Mouse (Mus musculus) hindbrain, embryonic 10.5 days (tissue): ENCODE measurements around the gene Ncoa5. TPM values are rescaled to one million over a fixed set of nuclear protein-coding genes. Genes with fewer than 3 reads are reported as not detected.

Experiments
- DNase-seq: peaks from one replicate; pipeline ENCODE4 v3.0.0-alpha.2; 2017; ENCODE audit warnings: low spot score
- H3K27ac ChIP-seq: fragments of 300-500 bp; sonication (generic); 2 replicates; pipeline ENCODE4 v1.5.1; 2016; ENCODE audit warnings: mild to moderate bottlenecking, moderate library complexity
- H3K27me3 ChIP-seq: fragments of 300-500 bp; sonication (generic); 2 replicates; pipeline ENCODE4 v1.6.1; 2016; ENCODE audit warnings: mild to moderate bottlenecking; ENCODE audit not compliant: poor library complexity, insufficient read depth, severe bottlenecking
- H3K36me3 ChIP-seq: fragments of 300-500 bp; sonication (generic); 2 replicates; pipeline ENCODE4 v1.6.1; 2016; ENCODE audit warnings: mild to moderate bottlenecking, moderate library complexity
- H3K4me1 ChIP-seq: fragments of 300-500 bp; sonication (generic); replicated peaks from 2 replicates; pipeline ENCODE4 v1.6.1; 2016; ENCODE audit warnings: mild to moderate bottlenecking
- H3K4me3 ChIP-seq: fragments of 300-500 bp; sonication (generic); 2 replicates; pipeline ENCODE4 v1.5.1; 2016; ENCODE audit warnings: mild to moderate bottlenecking, moderate library complexity
- H3K9me3 ChIP-seq: fragments of 300-500 bp; sonication (generic); 2 replicates; pipeline ENCODE4 v1.6.1; 2016; ENCODE audit warnings: mild to moderate bottlenecking, moderate library complexity
- WGBS: fragments of 180-500 bp; shearing (Covaris S2); methylation state at CpG from one replicate; pipeline ENCODE4 v1.1.7; 2016; 5-methylcytosine and 5-hydroxymethylcytosine counted together
- polyA plus RNA-seq: library from polyadenylated mRNA; unstranded; fragments of >200 nt; fragmentation: Nextera tagmentation; extraction: Ambion mirVana; gene quantifications from 2 replicates; pipeline ENCODE4 v1.2.1, GENCODE M21; 2016

Ncoa5 gene
- polyA plus RNA-seq = 101 and 102 TPM in 2 replicates

DNA sequence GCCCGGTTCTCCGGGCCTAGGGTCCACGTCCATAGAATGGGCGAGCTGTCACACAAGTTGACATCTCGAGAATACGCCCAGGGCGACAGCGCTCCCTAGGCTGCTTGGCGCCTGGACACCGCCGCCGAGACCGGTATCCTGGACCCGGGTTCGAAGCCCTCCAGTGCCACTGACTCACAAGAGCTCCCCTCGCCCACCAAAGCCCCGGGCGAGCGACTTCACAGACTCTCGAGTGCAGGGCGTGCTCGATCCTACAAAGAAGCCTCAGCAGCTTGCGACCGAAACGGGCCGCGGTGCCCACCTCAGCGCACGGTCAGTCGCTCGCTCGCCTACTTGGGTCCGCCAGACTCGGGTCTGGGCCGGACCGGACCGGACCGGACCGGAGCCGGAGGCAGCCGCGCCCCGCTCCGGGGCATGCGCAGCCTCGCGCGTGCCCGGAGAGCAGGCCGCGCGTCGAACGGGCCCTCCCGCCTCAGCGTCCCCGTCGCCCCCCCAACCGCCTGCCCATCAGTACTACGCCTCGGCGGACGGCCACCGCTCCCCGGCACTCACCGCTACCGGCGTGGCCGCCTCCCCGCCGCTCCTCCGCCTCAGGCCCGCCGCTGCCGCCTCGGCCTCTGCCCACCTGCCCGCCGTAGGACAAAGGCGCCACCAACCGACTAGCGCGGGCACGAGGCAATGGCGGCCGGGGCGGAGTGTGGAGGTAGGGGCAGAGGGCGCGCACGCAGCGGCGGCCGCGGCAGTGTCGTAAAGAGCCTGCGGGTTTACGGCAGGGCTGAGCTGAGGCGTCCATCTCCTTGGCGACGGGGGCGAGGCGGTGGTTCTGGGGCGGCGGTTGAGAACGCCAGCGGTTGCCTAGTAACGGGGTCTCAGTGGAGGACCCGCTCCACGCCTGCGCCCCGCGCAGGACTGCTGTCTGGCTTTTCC, at the start of gene Ncoa5:
TSS of gene Ncoa5 (minus strand) at position 737 of the 927 bp plus-strand sequence.
- H3K27ac ChIP-seq = peak within 1 kb of the TSS; percentile 98
- no peaks in the 10 kb centered on the region for H3K27me3 ChIP-seq
- H3K4me1 ChIP-seq = peaks cover 42% of the 10 kb centered on the region
- DNase-seq = peak; percentile 99
- H3K9me3 ChIP-seq = no peaks in the 10 kb centered on the region
- peaks cover 10% of the 10 kb centered on the region; the same call in 1 of the 2 replicates for H3K36me3 ChIP-seq
- peak within 1 kb of the TSS; percentile 92 for H3K4me3 ChIP-seq
- WGBS = under 1% methylated on average over 111 of the region's 111 CpGs

DNA sequence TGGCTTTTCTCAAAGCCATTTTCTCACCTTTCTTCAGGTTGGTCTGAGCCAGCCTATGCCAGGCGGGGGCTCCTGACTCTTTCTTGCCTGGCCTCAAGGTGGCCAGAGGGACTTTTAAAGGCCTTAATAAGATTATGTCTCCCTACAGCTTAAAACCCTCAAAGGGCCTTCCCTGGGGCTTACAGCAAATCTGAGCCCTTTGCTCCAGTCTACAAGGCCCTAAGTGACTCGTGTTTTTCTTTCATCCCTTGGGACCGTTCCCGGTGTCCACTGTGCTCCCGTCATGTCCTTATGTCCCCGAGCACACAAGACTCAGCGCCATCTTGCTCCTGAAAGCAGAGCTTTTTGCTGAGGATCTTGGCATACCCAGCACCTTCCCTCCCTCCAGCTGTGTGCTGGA, 46.6 kb upstream of the Ncoa5 start:
- peaks cover 69% of the 10 kb centered on the region for H3K27me3 ChIP-seq
- H3K4me1 ChIP-seq = peaks cover 41% of the 10 kb centered on the region
- H3K27ac ChIP-seq = no peak overlapping the region
- H3K9me3 ChIP-seq = no peaks in the 10 kb centered on the region
- WGBS = 27% methylated on average over 7 of the region's 7 CpGs
- no peaks in the 10 kb centered on the region for H3K36me3 ChIP-seq
- H3K4me3 ChIP-seq = no peak overlapping the region
- no peak for DNase-seq

DNA sequence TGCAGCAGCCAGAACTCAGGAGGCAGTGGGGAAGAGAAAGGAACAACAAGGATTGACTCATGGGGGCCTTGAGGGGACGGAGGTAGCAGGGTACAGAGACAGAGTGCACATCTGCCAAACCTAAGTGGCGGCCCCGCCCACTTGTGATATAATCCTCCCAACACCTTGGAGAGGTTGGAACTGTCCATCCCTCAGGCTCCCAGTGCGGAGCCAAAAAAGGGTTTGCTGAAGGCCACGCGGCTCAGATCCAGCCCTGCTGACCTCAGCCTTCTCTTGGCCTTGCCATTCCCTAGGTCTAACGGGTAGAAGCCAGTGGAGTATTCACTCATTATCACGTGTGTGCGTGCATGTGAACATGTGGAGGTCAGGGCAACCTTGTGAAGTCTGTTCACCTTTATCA, 46.0 kb upstream of the Ncoa5 start:
- 29% methylated on average over 9 of the region's 9 CpGs for WGBS
- Histone ChIP-seq H3K36me3 (no peaks in the 10 kb centered on the region), H3K4me3 (no peak overlapping the region), H3K27ac (no peak overlapping the region), H3K27me3 (peaks cover 71% of the 10 kb centered on the region), H3K4me1 (peaks cover 47% of the 10 kb centered on the region), H3K9me3 (no peaks in the 10 kb centered on the region)
- no peak for DNase-seq

GRCm38 (mm10) chr2:165078605-165079004, 43.9 kb upstream of the Ncoa5 start:
- H3K36me3 ChIP-seq = no peaks in the 10 kb centered on the region
- peaks cover 79% of the 10 kb centered on the region for H3K27me3 ChIP-seq
- WGBS = 33% methylated on average over 10 of the region's 10 CpGs
- peak overlapping the region; percentile 41; the same call in 1 of the 2 replicates for H3K27ac ChIP-seq
- no peak overlapping the region for H3K4me3 ChIP-seq
- no peaks in the 10 kb centered on the region for H3K9me3 ChIP-seq
- DNase-seq = peak; percentile 37
- H3K4me1 ChIP-seq = peaks cover 46% of the 10 kb centered on the region

GRCm38 (mm10) chr2:165078045-165078444, 43.4 kb upstream of the Ncoa5 start:
- peaks cover 85% of the 10 kb centered on the region for H3K27me3 ChIP-seq
- H3K27ac ChIP-seq = peak overlapping the region; percentile 41; the same call in 1 of the 2 replicates
- DNase-seq = no peak
- peaks cover 49% of the 10 kb centered on the region for H3K4me1 ChIP-seq
- no peak overlapping the region for H3K4me3 ChIP-seq
- no peaks in the 10 kb centered on the region for H3K9me3 ChIP-seq
- WGBS = 73% methylated on average over 8 of the region's 8 CpGs
- H3K36me3 ChIP-seq = no peaks in the 10 kb centered on the region

DNA sequence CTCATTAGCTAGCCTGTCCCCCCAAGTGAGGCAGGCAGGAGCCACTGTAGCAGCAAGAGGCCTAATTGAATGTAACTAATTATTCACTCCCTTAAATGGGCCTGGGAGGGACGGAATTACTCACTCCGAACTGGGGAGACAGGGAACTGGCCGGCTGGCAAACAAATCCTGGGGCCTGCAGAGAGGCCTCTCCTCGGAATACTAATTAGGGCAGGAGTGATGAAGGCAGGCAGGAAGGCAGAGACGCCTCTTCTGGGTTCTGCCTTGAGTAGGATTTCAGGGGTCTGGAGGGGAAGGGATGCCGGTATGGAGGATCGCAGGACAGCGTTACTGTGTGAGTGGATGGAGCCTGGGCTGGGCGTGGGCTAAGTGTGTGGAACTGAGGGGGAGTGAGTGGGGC, 42.4 kb upstream of the Ncoa5 start:
- Histone ChIP-seq H3K27ac (peak overlapping the region; percentile 51), H3K4me1 (peaks cover 50% of the 10 kb centered on the region), H3K4me3 (peak overlapping the region; percentile 1), H3K36me3 (no peaks in the 10 kb centered on the region), H3K9me3 (no peaks in the 10 kb centered on the region), H3K27me3 (peaks cover 91% of the 10 kb centered on the region)
- WGBS = 4% methylated on average over 9 of the region's 9 CpGs
- peak; percentile 25 for DNase-seq

GRCm38 (mm10) chr2:165074937-165075336, 40.3 kb upstream of the Ncoa5 start:
- peak; percentile 84 for DNase-seq
- no peaks in the 10 kb centered on the region for H3K36me3 ChIP-seq
- no peak overlapping the region for H3K4me3 ChIP-seq
- H3K4me1 ChIP-seq = peaks cover 54% of the 10 kb centered on the region
- H3K27me3 ChIP-seq = peaks cover 90% of the 10 kb centered on the region
- no peaks in the 10 kb centered on the region for H3K9me3 ChIP-seq
- no peak overlapping the region for H3K27ac ChIP-seq
- 38% methylated on average over 2 of the region's 2 CpGs for WGBS

- Histone ChIP-seq H3K4me1 (peaks cover 55% of the 10 kb centered on the region), H3K36me3 (no peaks in the 10 kb centered on the region), H3K27me3 (peaks cover 89% of the 10 kb centered on the region), H3K4me3 (no peak overlapping the region), H3K27ac (no peak overlapping the region), H3K9me3 (no peaks in the 10 kb centered on the region)
- no peak for DNase-seq
- WGBS = 52% methylated on average over 11 of the region's 11 CpGs
Measured at GRCm38 (mm10) chr2:165074081-165074884, 39.6 kb upstream of the Ncoa5 start.

DNA sequence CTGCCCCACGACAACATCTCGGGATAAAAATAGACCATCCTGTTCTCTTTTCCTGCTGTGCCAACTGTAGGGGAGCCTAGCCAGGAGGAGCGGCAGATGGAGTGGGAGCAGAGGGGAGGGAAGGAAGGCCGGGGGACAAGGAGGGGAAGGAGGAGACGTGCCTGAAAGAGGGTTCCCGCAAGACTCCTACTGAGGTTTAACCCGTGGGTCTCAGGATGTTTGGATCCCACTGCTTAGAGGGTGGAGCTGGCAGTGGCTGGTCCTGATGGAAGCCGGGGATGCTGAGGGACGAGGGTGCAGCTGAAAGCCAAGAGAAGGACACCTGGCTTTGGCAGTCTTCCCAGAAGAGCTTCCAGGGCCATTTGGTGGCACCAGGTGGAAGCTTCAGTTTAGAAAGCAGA, 38.7 kb upstream of the Ncoa5 start:
- WGBS = 23% methylated on average over 9 of the region's 9 CpGs
- Histone ChIP-seq H3K4me3 (no peak overlapping the region), H3K27ac (no peak overlapping the region), H3K36me3 (no peaks in the 10 kb centered on the region), H3K9me3 (no peaks in the 10 kb centered on the region), H3K4me1 (peaks cover 46% of the 10 kb centered on the region), H3K27me3 (peaks cover 81% of the 10 kb centered on the region)
- no peak for DNase-seq

DNA sequence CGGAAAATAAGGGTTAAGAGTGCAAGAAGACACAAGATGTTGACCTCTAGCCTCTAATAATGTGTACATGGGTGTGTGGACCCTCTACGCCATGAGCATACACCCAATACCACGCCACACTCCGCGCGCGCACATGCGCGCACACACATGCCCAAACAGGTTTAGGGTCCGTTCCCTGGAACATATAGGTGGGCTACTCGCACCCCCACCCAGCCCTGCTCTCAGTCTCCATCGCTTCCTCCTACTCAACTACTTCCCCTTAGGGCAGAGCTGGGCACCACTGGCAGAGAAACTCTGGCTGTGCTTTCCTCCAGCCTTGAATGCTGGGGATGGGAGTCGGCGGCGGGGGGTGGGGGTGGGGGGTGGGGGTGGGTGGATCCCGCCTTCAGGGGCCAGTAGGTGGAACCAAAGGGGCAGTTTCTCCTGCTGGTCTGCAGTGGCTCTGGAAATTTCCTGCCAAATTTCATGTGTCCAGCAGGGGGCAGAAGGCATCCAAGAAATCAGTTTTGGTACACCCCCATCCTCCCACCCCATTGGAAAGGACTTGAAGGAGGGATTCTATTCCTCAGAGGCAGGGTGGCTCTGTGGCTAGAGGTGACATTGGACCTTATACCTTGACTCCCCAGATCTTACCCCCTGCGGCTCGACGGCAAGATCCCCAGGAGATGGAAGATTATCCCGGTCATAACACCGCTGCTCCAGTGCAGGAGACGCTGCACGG, 35.6 kb upstream of the Ncoa5 start:
- peaks cover 50% of the 10 kb centered on the region for H3K27me3 ChIP-seq
- DNase-seq = peak; percentile 80
- WGBS = 25% methylated on average over 23 of the region's 23 CpGs
- H3K36me3 ChIP-seq = no peaks in the 10 kb centered on the region
- peak overlapping the region; percentile 36 for H3K4me3 ChIP-seq
- H3K27ac ChIP-seq = no peak overlapping the region
- H3K9me3 ChIP-seq = no peaks in the 10 kb centered on the region
- H3K4me1 ChIP-seq = peaks cover 22% of the 10 kb centered on the region

DNA sequence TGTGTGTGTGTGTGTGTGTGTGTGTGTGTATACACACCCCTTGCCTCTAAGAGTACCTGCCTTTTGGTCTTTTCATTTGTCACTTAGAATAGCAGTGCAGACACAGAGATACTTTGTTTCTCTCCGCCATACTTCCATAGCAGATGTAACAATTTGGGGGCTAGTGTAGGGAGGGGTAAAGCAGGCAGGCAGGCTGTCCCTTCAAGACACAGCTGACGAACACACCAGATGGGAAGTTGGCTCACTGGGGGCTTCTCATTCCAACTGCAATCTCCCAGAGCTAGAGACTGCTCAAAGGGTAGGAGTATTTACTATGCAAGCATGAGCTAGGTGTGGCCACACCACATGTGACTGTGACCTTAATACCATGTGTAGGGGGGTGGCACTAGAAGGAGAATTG, 34.1 kb upstream of the Ncoa5 start:
- Histone ChIP-seq H3K27ac (no peak overlapping the region), H3K9me3 (no peaks in the 10 kb centered on the region), H3K4me1 (peaks cover 22% of the 10 kb centered on the region), H3K27me3 (peaks cover 39% of the 10 kb centered on the region), H3K4me3 (no peak overlapping the region), H3K36me3 (no peaks in the 10 kb centered on the region)
- 81% methylated on average over 2 of the region's 2 CpGs for WGBS
- DNase-seq = no peak

DNA sequence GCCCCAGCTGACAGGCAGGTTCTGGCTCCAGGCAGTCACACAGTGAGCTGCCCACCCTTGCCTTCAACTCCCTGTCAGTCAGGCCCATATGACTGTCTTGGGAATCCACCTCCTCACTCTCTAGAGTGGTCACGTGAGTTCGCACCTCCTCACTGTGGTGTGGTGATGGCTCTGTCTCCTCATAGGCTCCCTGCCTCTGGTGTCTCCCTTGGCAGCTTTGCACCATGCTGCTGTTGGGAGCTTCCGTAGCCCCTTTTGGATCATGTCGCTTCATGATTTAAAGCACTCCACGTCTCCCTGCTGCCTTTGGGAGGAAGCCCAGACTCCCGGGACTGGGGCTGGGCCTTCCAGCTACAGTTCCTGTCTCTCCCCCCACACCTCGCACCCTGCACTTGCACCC, 29.8 kb upstream of the Ncoa5 start:
- H3K36me3 ChIP-seq = no peaks in the 10 kb centered on the region
- H3K4me1 ChIP-seq = peaks cover 5% of the 10 kb centered on the region
- H3K27ac ChIP-seq = no peak overlapping the region
- H3K9me3 ChIP-seq = no peaks in the 10 kb centered on the region
- H3K4me3 ChIP-seq = no peak overlapping the region
- WGBS = 80% methylated on average over 7 of the region's 7 CpGs
- no peak for DNase-seq
- peaks cover 7% of the 10 kb centered on the region; the same call in 1 of the 2 replicates for H3K27me3 ChIP-seq
